ENCODE assay signal across 18 mouse cellular contexts in the genomic region with DNA sequence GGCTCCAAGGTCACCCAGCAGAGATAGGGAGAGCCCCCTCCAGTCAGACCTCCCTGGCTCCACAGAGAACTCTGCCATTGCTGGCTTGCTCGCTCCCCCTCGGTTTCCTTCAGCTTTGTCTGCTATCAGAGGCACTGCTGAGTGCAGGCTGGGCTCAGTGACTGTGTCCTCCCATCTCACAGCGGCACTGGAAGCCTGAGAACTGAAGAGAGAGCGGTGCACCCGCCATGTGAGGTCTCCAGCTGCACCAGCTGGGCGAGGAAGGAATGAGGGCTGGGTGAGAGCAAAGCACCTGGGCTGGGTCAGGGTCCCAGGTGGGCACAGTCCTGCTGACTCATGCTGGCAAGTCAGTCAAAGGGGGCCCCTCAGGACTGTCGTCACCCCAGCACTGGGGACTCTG.
DNase-seq lines count a peak whose midpoint lies in the region; ATAC-seq and TF ChIP-seq lines count a peak whose summit lies in the region.
"Had no signal": no experiment of that assay in that cellular context is flagged by ENCODE, and none has a peak within 500 bp of the region (broad histone marks: within the 10 kb centered on the region; RNA-seq: fewer than 3 reads in every experiment).

No protein-coding gene starts in this region.

- no peaks in the 10 kb centered on the region for H3K27me3 ChIP-seq in heart, embryonic 11.5 days (ENCODE audit: control insufficient read depth, insufficient read depth, low read length)
- no peaks in the 10 kb centered on the region for H3K27me3 ChIP-seq in lung, postnatal 0 days (replicated peaks; ENCODE audit: insufficient read depth, low read length)
- H3K27me3 ChIP-seq in thymus, adult 2 months (ENCODE audit: control insufficient read depth, insufficient read depth, low read length) = no peaks in the 10 kb centered on the region
- H3K27me3 ChIP-seq: embryonic facial prominence, embryonic 13.5 days; intestine, embryonic 15.5 days had no signal

- H3K4me3 ChIP-seq in heart, embryonic 11.5 days (ENCODE audit: low read depth, low read length) = no peak overlapping the region
- H3K4me3 ChIP-seq in lung, postnatal 0 days (ENCODE audit: low read depth, low read length) = no peak overlapping the region
- no peak overlapping the region for H3K4me3 ChIP-seq in lung, adult 2 months (replicated peaks; ENCODE audit: extremely low read depth, low read depth, low read length)
- H3K4me3 ChIP-seq in thymus, adult 2 months (ENCODE audit: control insufficient read depth, insufficient read depth, low read length) = no peak overlapping the region
- H3K4me3 ChIP-seq: embryonic facial prominence, embryonic 13.5 days; intestine, embryonic 15.5 days; kidney, embryonic 15.5 days; midbrain, embryonic 10.5 days had no signal

- H3K4me2 ChIP-seq in heart, embryonic 11.5 days = no peak overlapping the region
- no peak overlapping the region for H3K4me2 ChIP-seq in lung, postnatal 0 days (replicated peaks; ENCODE audit: low read depth, low read length)
- H3K4me2 ChIP-seq: embryonic facial prominence, embryonic 13.5 days; intestine, embryonic 15.5 days; kidney, embryonic 15.5 days had no signal

- H3K36me3 ChIP-seq in heart, embryonic 11.5 days (ENCODE audit: control insufficient read depth, insufficient read depth, low read length) = no peaks in the 10 kb centered on the region
- H3K36me3 ChIP-seq in lung, postnatal 0 days (ENCODE audit: insufficient read depth, low read length) = no peaks in the 10 kb centered on the region
- no peaks in the 10 kb centered on the region for H3K36me3 ChIP-seq in thymus, adult 2 months (ENCODE audit: control insufficient read depth, insufficient read depth, low read length)
- H3K36me3 ChIP-seq: embryonic facial prominence, embryonic 13.5 days; G1E; intestine, embryonic 15.5 days; kidney, embryonic 15.5 days; midbrain, embryonic 10.5 days had no signal

- no peak for DNase-seq in heart, postnatal 14 days
- no peak for DNase-seq in lung, postnatal 0 days (ENCODE audit: low spot score)
- no peak for DNase-seq in lung, adult 2 months
- DNase-seq in thymus, adult 2 months = peak; percentile 73
- DNase-seq in frontal cortex, postnatal 25 days (ENCODE audit: low spot score in 2 of 2) = no peak
- DNase-seq in lung, postnatal 25 days (ENCODE audit: low spot score) = no peak
- DNase-seq: B cell, adult 2 months; cerebellum, adult 9-11 months; layer of hippocampus, postnatal 36 days; liver; liver, postnatal 0 days; lung, postnatal 4 days had no signal

- no peak for TF ChIP-seq EP300 in lung, postnatal 0 days (IDR thresholded peaks at IDR 0.05)

- intact Hi-C loops in heart, postnatal 14 days (cut with DNase I) = loop anchor here (5.0 kb wide), 1 partner anchor 33 kb away; no protein-coding TSS in a partner anchor

- H3K27ac ChIP-seq in heart, embryonic 11.5 days (ENCODE audit: low read depth, low read length) = peak overlapping the region; percentile 36; the same call in 1 of the 2 replicates
- H3K27ac ChIP-seq in lung, postnatal 0 days (ENCODE audit: low read length) = 0 out of 2 replicates have a peak overlapping the region, but pooled peaks have one; percentile 76
- peak overlapping the region; percentile 34; the same call in 1 of the 2 replicates for H3K27ac ChIP-seq in thymus, adult 2 months (ENCODE audit: control insufficient read depth, insufficient read depth, low read length)
- H3K27ac ChIP-seq: embryonic facial prominence, embryonic 13.5 days; intestine, embryonic 15.5 days; kidney, embryonic 15.5 days; midbrain, embryonic 10.5 days had no signal

- 35% methylated on average over 7 of the region's 7 CpGs for WGBS in heart, embryonic 11.5 days (ENCODE audit: insufficient replicate concordance)
- 56% methylated on average over 7 of the region's 7 CpGs for WGBS in lung, postnatal 0 days
- WGBS in lung, adult 2 months = 77% methylated on average over 7 of the region's 7 CpGs
- WGBS in thymus, adult 2 months = 14% methylated on average over 7 of the region's 7 CpGs

- TF ChIP-seq POLR2A in lung, adult 2 months (IDR thresholded peaks at IDR 0.05; ENCODE audit: borderline replicate concordance, extremely low read depth, low read depth, low read length) = no peak
- TF ChIP-seq POLR2A in thymus, adult 2 months (IDR thresholded peaks at IDR 0.05; ENCODE audit: control insufficient read depth, extremely low read depth, insufficient read depth, low read length, poor library complexity) = 0 out of 2 replicates have a peak, but pooled peaks have one; percentile 30

- no peak for TF ChIP-seq CTCF in lung, postnatal 0 days (IDR thresholded peaks at IDR 0.05)
- TF ChIP-seq CTCF in lung, adult 2 months (IDR thresholded peaks at IDR 0.05; ENCODE audit: insufficient read depth, low read length) = no peak
- 0 out of 2 replicates have a peak, but pooled peaks have one; percentile 63 for TF ChIP-seq CTCF in thymus, adult 2 months (IDR thresholded peaks at IDR 0.05; ENCODE audit: borderline replicate concordance, control insufficient read depth, extremely low read depth, insufficient read depth, low read length, poor library complexity)

- no peaks in the 10 kb centered on the region for H3K9me3 ChIP-seq in heart, embryonic 11.5 days (replicated peaks; ENCODE audit: control insufficient read depth, low read length)
- H3K9me3 ChIP-seq in lung, postnatal 0 days (ENCODE audit: low read length) = no peaks in the 10 kb centered on the region
- H3K9me3 ChIP-seq: embryonic facial prominence, embryonic 13.5 days; G1E; intestine, embryonic 15.5 days; kidney, embryonic 15.5 days; midbrain, embryonic 10.5 days had no signal

- no peak for ATAC-seq in heart, embryonic 11.5 days (replicated peaks; ENCODE audit: insufficient number of reproducible peaks, low FRiP score, low TSS enrichment)
- no peak for ATAC-seq in lung, postnatal 0 days
- ATAC-seq: intestine, embryonic 15.5 days; liver, postnatal 0 days had no signal

- H3K9ac ChIP-seq in heart, embryonic 11.5 days (ENCODE audit: low read depth, low read length) = no peak overlapping the region
- no peak overlapping the region for H3K9ac ChIP-seq in lung, postnatal 0 days (replicated peaks; ENCODE audit: low read depth)
- H3K9ac ChIP-seq: embryonic facial prominence, embryonic 13.5 days; intestine, embryonic 15.5 days; kidney, embryonic 15.5 days; liver, postnatal 0 days had no signal

- H3K4me1 ChIP-seq in heart, embryonic 11.5 days (ENCODE audit: control insufficient read depth, insufficient read depth, low read length) = peaks cover 36% of the 10 kb centered on the region
- H3K4me1 ChIP-seq in lung, postnatal 0 days (ENCODE audit: insufficient read depth, low read depth, low read length) = peaks cover 25% of the 10 kb centered on the region
- H3K4me1 ChIP-seq in lung, adult 2 months (ENCODE audit: control insufficient read depth, insufficient read depth, low read length) = 0 out of 2 replicates have a peak, but pooled peaks cover 6% of the 10 kb centered on the region
- H3K4me1 ChIP-seq in thymus, adult 2 months (replicated peaks; ENCODE audit: control insufficient read depth, insufficient read depth, low read length) = peaks cover 42% of the 10 kb centered on the region
